Mouse (Mus musculus) left cerebral cortex, adult 8-10 months (tissue): ENCODE measurements around the gene Epyc. TPM values are rescaled to one million over a fixed set of nuclear protein-coding genes. Genes with fewer than 3 reads are reported as not detected.
"Not testable (repeated sequence)": the region's sequence is repeated elsewhere in the genome, so short reads cannot be mapped to it uniquely, and the experiment has no call there.

Experiments
- DNase-seq, 2 experiments: peaks; one replicate each; pipeline ENCODE4 v3.0.0; 2022; ENCODE audit warnings: low spot score in 2 of 2
- total RNA-seq, 4 experiments: library from RNA; stranded (reverse); gene quantifications; 2 replicates each; pipeline ENCODE4 v1.2.4; 2022

Epyc gene
- total RNA-seq, 4 experiments from 2014 or later = 0.22 TPM; not detected in 3

GRCm38 (mm10) chr10:97714584-97714983 lies 70.7 kb downstream of the Epyc start:
- DNase-seq = no peak

DNA sequence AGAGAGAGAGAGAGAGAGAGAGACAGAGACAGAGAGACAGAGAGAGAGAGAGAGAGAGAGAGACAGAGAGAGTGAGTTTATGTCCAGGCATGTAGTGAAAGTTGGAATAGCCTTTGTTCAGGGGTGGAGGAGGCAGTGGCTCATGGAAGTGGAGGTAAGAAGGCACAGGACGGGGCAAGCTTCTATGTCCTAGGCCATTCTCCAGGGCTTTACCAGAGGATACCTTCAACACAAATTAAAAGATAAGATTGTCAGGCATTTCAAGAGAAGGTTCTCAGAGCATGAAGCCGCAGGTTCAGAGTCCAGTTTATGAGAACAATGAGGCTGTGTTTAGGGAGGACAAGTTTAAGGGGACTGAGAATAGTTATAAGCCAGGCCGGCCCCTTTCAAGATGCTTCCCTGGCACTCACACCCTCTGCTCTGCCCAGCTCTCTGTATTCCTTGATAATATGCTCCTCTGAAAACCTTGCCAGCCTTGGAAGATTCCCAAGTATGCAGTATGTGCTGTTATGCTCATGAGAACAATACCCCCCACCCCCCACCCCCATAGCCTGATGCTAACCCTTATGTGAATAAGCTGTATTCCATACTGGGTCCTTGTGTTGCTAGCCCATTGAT lies 71.5 kb downstream of the Epyc start:
- no peak for DNase-seq

GRCm38 (mm10) chr10:97717233-97717632 lies 73.4 kb downstream of the Epyc start:
- no peak for DNase-seq

DNA sequence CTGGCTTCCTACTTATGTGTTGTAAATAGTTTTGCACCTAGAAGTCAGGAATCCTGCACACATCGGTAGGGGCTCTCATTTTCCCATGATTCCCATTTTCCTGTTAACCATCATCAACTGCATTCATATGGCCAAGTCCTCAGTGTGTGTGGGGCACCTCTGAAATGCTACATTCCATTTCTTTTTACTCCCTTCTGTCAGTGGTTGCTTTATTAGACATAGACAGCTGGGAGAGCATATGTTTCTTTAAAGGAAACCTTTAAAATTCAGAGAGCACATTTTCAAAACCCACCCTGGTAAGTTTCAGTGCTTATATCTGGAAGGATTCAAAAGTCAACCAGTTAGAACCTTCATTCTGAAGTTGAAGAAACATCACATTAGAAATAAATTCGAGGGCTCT lies 74.2 kb downstream of the Epyc start:
- DNase-seq = no peak

DNA sequence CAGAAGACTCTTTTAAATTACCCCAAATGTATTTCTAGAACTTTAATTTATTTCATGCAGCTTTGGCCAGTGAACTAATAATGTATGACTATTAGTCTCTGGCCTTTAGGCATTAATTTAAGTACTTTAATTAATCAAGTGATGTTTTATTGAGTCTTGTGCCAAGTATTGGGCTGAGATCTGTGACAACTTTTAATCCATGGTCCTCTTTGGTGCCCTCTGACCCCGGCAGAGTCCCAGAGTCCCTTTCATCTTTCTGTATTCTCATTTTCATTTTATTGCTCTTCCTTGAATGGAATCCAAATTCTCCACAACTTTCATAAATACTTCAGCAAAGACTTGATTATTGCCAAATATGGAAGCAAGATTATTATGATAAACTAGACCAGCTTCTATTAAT lies 76.8 kb downstream of the Epyc start:
- no peak for DNase-seq

GRCm38 (mm10) chr10:97722709-97723108 lies 78.8 kb downstream of the Epyc start:
- DNase-seq = no peak

DNA sequence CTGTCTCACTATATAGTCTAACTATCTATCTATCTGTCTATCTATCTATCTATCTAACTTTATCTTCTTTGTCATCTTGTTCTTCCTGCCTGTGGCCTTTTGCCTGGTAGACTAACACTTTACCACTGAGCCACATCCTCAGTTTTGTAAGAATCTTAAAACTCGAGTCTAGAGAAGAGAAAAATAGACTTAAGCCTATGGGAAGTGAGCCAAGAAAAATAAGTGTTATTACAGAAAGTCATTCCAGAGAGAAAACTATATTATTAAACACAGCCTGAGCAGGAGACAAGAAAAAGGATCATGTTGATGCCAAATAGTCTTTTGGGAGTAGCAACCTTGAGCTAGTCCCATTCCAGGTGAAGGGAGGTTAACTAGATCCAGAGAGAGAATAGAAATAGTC lies 82.1 kb downstream of the Epyc start:
- DNase-seq = no peak

GRCm38 (mm10) chr10:97726655-97727054 lies 82.8 kb downstream of the Epyc start, which contains the start of gene C030005K15Rik:
TSS of gene C030005K15Rik (minus strand) at chr10:97726755.
- not testable (repeated sequence) for DNase-seq

Other genes starting within 250 kb of the Epyc start
- 10 to 100 TPM; 14.7 to 21.4 (median 17.2) TPM for gene Dcn, start 164.5 kb upstream of the Epyc start, total RNA-seq
- gene Lum, start 78.9 kb upstream of the Epyc start, total RNA-seq = 1 to 10 TPM; 1.5 to 2.7 (median 2.5) TPM
- gene Kera, start 37.2 kb upstream of the Epyc start, total RNA-seq = not detected
- gene Ccer1, start 49.0 kb downstream of the Epyc start, total RNA-seq = not detected
- under 1 TPM; 0.30 to 0.95 (median 0.43) TPM for gene C030005K15Rik, start 82.7 kb downstream of the Epyc start, total RNA-seq